Mouse (Mus musculus) v-Abl transformed pro-B cells (cell line): Measurements from ENCODE around the gene Hykk.

Source experiments
- in situ Hi-C, 2 experiments: fragments of 400-800 bp; cut with MboI; formaldehyde crosslinking; loops; one replicate each; pipeline ENCODE4 v1.15.1; 2025; ENCODE audit not compliant: unreplicated experiment in 2 of 2

Hykk gene

DNA sequence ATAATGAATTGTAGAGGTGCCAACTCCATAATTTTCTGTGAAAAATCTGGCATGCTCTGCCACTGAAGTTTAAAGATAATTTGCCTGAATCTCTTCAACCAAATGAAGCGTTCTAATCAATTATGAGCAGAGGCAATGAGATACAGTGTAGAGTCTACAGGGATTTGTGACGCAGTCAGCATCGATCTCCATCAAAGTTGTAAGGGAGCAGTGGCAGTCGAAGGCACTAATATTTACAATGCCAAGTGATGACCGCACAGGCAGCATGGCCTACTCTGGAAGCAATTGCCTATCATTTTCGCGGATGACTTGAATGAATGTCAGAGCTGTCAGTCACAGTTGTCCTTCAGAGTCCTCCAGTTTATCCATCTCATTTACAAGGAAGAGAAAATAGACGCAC, 63.6 kb downstream of the Hykk start, which contains the start of gene Chrna5:
Chrna5 (plus strand) TSS at position 207 of the 400 bp plus-strand sequence.
- in situ Hi-C loops: no loop called here

DNA sequence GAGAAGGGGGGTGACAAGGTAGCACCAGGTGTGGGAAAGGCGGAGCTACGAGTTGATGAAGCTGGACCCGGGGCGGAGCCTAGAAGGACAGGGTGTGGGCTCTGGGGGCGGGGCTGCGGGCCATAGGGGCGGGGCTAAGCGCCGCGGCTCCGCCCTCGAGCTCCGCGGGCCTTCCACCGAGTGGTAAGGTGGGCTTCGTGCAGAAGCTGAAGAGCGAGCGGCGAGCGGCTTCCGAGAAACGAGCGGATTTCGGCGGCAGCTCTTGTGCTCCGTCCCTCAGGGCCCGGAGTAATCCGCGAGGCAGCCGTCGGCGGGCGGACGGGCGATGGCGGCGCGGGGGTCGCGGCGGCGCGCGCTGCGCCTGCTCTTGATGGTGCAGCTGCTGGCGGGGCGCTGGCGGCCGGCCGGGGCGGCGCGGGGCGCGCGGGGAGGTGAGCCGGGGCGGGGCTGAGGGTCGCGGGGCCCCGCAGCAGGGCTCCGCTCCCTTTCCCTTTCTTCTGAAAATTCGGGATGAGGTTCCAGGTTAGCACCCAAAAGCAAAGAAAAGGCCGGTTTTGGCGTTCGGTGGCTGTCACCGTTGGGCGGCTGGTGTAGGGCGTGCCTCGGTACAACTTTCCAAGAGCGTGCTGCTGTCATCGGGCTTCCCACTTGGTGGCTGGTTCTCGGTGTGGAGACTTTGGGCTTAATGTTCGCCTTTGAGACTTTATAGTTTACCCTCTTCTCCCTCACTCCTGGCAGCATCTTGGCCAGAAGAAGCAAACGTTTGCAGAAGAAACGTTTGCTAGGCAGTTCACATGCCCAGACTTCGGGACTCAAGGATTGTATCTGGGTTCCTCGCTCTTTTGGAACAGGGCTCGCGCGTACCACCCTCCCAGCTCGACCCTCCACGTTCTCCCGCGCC, 64.5 kb downstream of the Hykk start:
- in situ Hi-C loops: no loop called here

DNA sequence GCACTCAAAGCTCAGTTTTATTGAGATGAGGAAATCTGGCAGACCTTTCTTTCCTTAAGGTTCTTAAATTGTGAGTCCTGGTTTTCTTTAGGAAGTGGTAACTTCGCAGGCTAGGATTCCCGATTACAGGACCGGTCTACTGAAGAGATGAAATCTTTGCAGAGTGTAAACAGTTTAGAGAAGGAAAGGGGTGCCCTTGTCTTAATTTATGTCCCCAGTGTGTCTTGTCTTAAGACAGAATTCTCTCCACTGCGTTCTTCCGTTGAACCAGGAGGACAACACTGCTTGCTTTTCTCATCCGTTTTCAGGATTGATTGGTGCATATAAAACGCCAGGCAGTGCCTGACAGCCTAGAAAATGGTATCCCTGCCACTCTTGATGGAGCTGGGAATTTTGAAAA, 65.3 kb downstream of the Hykk start:
- in situ Hi-C loops: no loop called here

DNA sequence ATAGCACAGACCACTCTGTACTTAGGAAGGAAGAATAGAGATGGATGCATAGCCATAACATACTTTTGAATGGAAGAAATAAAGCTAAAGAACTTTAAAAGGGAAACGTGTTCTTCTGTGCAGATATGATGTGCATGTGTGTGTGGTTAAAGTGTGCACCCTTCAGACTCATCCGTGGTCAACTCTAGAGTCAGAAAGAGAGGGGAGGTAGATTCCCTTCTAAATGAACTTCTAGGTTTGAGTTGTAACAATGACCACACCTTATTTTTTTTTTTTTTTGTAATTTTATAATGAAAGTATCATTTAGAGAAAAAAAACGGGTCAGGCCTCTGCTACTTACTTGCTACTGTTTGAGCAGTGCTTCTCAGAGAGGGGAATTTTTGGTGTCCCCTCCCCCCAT, 73.3 kb downstream of the Hykk start:
- in situ Hi-C loops: no loop called here

DNA sequence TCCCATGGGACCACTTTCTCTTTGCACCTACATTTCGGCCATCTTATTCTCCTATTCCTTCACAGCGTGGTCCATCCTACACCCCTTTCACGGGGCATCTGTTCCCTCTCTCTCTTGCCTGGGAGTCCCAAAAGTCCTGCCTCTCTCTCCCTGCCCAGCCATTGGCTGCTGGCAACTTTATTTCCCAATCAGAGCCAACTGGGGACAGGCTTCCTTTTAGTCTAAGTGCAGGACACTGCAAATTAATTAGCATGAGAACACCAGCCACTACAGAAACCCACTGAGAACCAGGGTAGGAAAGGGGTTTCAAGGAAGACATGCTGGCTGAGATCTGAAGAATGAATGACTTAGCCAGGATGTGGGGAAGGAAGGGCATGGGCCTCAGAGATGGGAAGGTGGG, 77.3 kb downstream of the Hykk start:
- in situ Hi-C loops: no loop called here

DNA sequence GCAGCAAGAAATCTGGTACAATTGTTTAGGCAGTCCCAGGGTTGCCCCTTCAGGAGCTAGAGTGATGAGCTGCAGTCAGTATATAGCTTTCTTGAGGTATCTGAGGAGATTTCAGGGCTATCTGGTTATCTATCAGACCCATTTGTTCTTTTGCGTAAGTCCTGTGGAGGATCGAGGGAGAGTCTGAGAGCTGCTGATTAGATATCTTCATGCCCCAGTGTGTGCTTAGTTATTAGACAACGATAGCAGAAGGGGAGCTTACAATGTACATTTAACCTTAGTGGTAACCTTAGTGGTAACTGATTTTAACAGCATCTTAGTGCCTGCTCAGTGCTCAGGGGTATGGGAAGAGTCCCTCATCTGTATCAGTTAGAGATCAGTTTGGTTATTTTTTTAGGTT, 78.6 kb downstream of the Hykk start:
- in situ Hi-C loops: no loop called here
